Mouse (Mus musculus) G1E-ER4 (cell line): ENCODE results near the gene Sgcg. TPM values are rescaled to one million over a fixed set of nuclear protein-coding genes. Genes with fewer than 3 reads are reported as not detected.

Experiments
- GATA1 ChIP-seq: IDR thresholded peaks from one replicate; pipeline ENCODE4 v1.8.0; 2012; ENCODE audit warnings: low read length, inconsistent platforms
- polyA plus RNA-seq: library from polyadenylated mRNA; stranded (reverse); fragments of >175 nt; gene quantifications from 2 replicates; pipeline ENCODE4 v1.2.3, GENCODE M21; 2012

The Sgcg gene
- polyA plus RNA-seq, result not detected in 2 replicates

GRCm38 (mm10) chr14:61258352-61258751 is at the start of gene Sgcg:
TSS of gene Sgcg (minus strand) at chr14:61258490.
- no peak for TF ChIP-seq GATA1

- TF ChIP-seq GATA1, result no peak
Measured at GRCm38 (mm10) chr14:61303969-61304609, 45.8 kb upstream of the Sgcg start.

- no peak for TF ChIP-seq GATA1
Measured at GRCm38 (mm10) chr14:61302428-61302827, 44.1 kb upstream of the Sgcg start.

GRCm38 (mm10) chr14:61301323-61301722 is 43.0 kb upstream of the Sgcg start:
- no peak for TF ChIP-seq GATA1

GRCm38 (mm10) chr14:61299810-61300209 is 41.5 kb upstream of the Sgcg start:
- TF ChIP-seq GATA1, result no peak

GRCm38 (mm10) chr14:61294738-61295079 is 36.4 kb upstream of the Sgcg start:
- TF ChIP-seq GATA1, result no peak

GRCm38 (mm10) chr14:61293884-61294737 is 35.8 kb upstream of the Sgcg start:
- TF ChIP-seq GATA1, result no peak

- no peak for TF ChIP-seq GATA1
Measured at GRCm38 (mm10) chr14:61290664-61291063, 32.4 kb upstream of the Sgcg start.

GRCm38 (mm10) chr14:61288606-61289286 is 30.5 kb upstream of the Sgcg start:
- TF ChIP-seq GATA1, result no peak

- TF ChIP-seq GATA1, result no peak
Measured at GRCm38 (mm10) chr14:61278676-61279300, 20.5 kb upstream of the Sgcg start.

- no peak for TF ChIP-seq GATA1
Measured at GRCm38 (mm10) chr14:61277285-61277684, 19.0 kb upstream of the Sgcg start.

GRCm38 (mm10) chr14:61274414-61275198 is 16.3 kb upstream of the Sgcg start:
- TF ChIP-seq GATA1, result no peak

- TF ChIP-seq GATA1, result no peak
Measured at GRCm38 (mm10) chr14:61267908-61268475, 9.7 kb upstream of the Sgcg start.

GRCm38 (mm10) chr14:61259084-61259483 is 794 bp upstream of the Sgcg start:
- no peak for TF ChIP-seq GATA1
